Mouse (Mus musculus) lung, adult 10 weeks (tissue): ENCODE data around the gene Zfp84. TPM values are rescaled to one million over a fixed set of nuclear protein-coding genes. Genes with fewer than 3 reads are reported as not detected.

Experiments
- polyA plus RNA-seq: library from polyadenylated mRNA; stranded (reverse); fragments of 350-450 nt; fragmentation: Illumina TruSeq; extraction: RNeasy Lipid Tissue Mini Kit (QIAGEN cat#74804); gene quantifications from one replicate; pipeline ENCODE4 v1.2.3, GENCODE M21; 2014; ENCODE audit warnings: low read depth, low replicate concordance; ENCODE audit not compliant: insufficient read depth

Gene Zfp84
- 3.6 TPM for polyA plus RNA-seq

GRCm38 (mm10) chr7:29768090-29768900 is at the start of gene Zfp84:
Gene Zfp84, plus strand, starts transcription at chr7:29768552.

GRCm38 (mm10) chr7:29726860-29727259 is 41.5 kb upstream of the Zfp84 start, which contains the start of gene Catsperg2:
Gene Catsperg2, minus strand, starts transcription at chr7:29727032.

GRCm38 (mm10) chr7:29783871-29784551 is 15.7 kb downstream of the Zfp84 start, which contains the start of gene Zfp30:
Gene Zfp30, plus strand, starts transcription at chr7:29783998.

GRCm38 (mm10) chr7:29815910-29816429 is 47.6 kb downstream of the Zfp84 start, which contains the start of gene Zfp790:
Gene Zfp790, plus strand, starts transcription at chr7:29816114.

Other genes with a start within 250 kb of the Zfp84 start
- 16.5 TPM for gene Sipa1l3, start 249.9 kb upstream of the Zfp84 start, polyA plus RNA-seq
- not detected for gene Catsperg2, start 41.5 kb upstream of the Zfp84 start, polyA plus RNA-seq
- gene Zfp30, start 15.4 kb downstream of the Zfp84 start, polyA plus RNA-seq, result 1.2 TPM
- 5.0 TPM for gene Zfp790, start 47.6 kb downstream of the Zfp84 start, polyA plus RNA-seq
- gene Zfp940, start 85.1 kb downstream of the Zfp84 start, polyA plus RNA-seq, result 1.3 TPM
- gene Zfp420, start 91.4 kb downstream of the Zfp84 start, polyA plus RNA-seq, result 3.3 TPM
- gene Zfp27, start 138.0 kb downstream of the Zfp84 start, polyA plus RNA-seq, result 2.4 TPM
- 4.4 TPM for gene Zfp383, start 139.7 kb downstream of the Zfp84 start, polyA plus RNA-seq
- 4.0 TPM for gene Zfp74, start 185.5 kb downstream of the Zfp84 start, polyA plus RNA-seq
- 2.4 TPM for gene Zfp568, start 215.4 kb downstream of the Zfp84 start, polyA plus RNA-seq